Mouse (Mus musculus) cerebellum, adult 2 months (tissue): ENCODE data around the gene Dop1a. TPM values are rescaled to one million over a fixed set of nuclear protein-coding genes. Genes with fewer than 3 reads are reported as not detected.

ENCODE experiments used
- DNase-seq, 2 experiments: peaks; one replicate each; pipeline ENCODE4 v3.0.0; 2021
- H3K27ac ChIP-seq: fragments of 200-500 bp; 2 replicates; pipeline ENCODE4 v1.5.1; 2012; ENCODE audit warnings: low read length, control low read depth, inconsistent platforms; ENCODE audit not compliant: insufficient read depth
- H3K27me3 ChIP-seq: fragments of 200-500 bp; 2 replicates; pipeline ENCODE4 v1.6.1; 2012; ENCODE audit warnings: inconsistent platforms, mild to moderate bottlenecking, low read length, moderate library complexity; ENCODE audit not compliant: control insufficient read depth, insufficient read depth
- H3K4me1 ChIP-seq: fragments of 200-500 bp; 2 replicates; pipeline ENCODE4 v1.6.1; 2011; ENCODE audit warnings: low read length; ENCODE audit not compliant: control insufficient read depth, insufficient read depth
- H3K4me3 ChIP-seq: fragments of 200-500 bp; replicated peaks from 2 replicates; pipeline ENCODE3; 2011; ENCODE audit warnings: mild to moderate bottlenecking, low read depth, low read length, control low read depth; ENCODE audit not compliant: insufficient read depth
- CTCF ChIP-seq: fragments of 200-500 bp; IDR thresholded peaks from 2 replicates; pipeline ENCODE4 v1.5.1; 2011; ENCODE audit warnings: low read depth, mild to moderate bottlenecking, control low read depth, low read length, moderate library complexity, borderline replicate concordance; ENCODE audit not compliant: insufficient read depth
- POLR2A ChIP-seq: fragments of 200-500 bp; IDR thresholded peaks from 2 replicates; pipeline ENCODE4 v1.6.1; 2011; ENCODE audit warnings: low read length, control low read depth, borderline replicate concordance; ENCODE audit not compliant: insufficient read depth
- WGBS: fragments of 180-500 bp; shearing (Covaris S2); methylation state at CpG from one replicate; pipeline ENCODE4 v1.1.7; 2018; 5-methylcytosine and 5-hydroxymethylcytosine counted together
- polyA plus RNA-seq: library from polyadenylated mRNA; depleted of rRNA; stranded (reverse); fragments of >200 nt; gene quantifications from 2 replicates; pipeline ENCODE4 v1.2.3, GENCODE M21; 2012

Gene Dop1a
- polyA plus RNA-seq, 1 experiment, result 53.1 TPM

DNA sequence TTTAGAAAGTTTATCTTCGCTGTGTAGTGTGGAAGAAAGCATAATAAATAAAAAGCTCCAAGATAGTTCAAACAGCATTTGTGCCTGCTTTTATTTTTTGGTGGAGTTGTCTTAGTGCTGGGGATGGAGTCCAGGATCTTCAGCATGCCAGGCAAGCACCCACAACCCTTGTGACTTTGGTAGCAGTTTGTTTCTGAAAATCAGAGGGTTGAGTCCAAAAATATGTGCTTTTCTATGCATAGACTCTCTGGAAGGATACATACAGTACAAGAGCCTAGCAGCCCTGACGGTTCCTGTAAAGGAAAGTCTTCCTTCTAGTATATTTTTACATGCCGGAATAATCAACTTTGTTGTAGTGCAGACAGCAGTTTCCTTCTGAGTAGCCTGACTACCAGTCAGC lies 83.8 kb downstream of the Dop1a start:
- H3K4me1 ChIP-seq, result no peaks in the 10 kb centered on the region
- no peak overlapping the region for H3K4me3 ChIP-seq
- no peaks in the 10 kb centered on the region for H3K27me3 ChIP-seq
- 93% methylated on average over 3 of the region's 3 CpGs for WGBS
- no peak overlapping the region for H3K27ac ChIP-seq
- DNase-seq, result no peak
- TF ChIP-seq POLR2A (no peak), CTCF (no peak)

GRCm38 (mm10) chr9:86553886-86554285 lies 86.9 kb downstream of the Dop1a start:
- TF ChIP-seq POLR2A, result no peak
- no peak for TF ChIP-seq CTCF
- 41% methylated on average over 9 of the region's 9 CpGs for WGBS
- Histone ChIP-seq H3K27ac (no peak overlapping the region), H3K27me3 (no peaks in the 10 kb centered on the region), H3K4me1 (no peaks in the 10 kb centered on the region), H3K4me3 (no peak overlapping the region)
- peak; percentile 37 to 41 for DNase-seq

DNA sequence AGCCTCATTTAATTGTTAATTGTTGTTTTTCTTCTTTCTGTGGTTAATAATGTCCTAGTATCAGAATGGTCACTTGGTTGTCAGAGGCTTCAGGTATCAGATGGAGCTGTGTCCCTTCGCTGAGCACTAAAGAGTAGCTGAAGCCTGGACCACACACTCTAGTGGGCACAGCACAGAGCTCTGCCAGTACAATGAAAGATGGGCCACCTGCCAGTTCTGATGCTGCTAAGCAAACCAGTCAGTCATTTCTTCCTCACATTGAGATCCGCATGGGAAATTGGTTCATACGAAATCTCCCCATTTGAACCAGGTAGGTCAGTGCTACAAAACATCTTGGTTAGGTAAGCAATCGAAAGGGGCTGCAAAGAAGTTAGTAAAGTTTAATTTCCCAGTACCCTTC lies 87.7 kb downstream of the Dop1a start:
- no peak for DNase-seq
- Histone ChIP-seq H3K27ac (no peak overlapping the region), H3K4me1 (no peaks in the 10 kb centered on the region), H3K4me3 (no peak overlapping the region), H3K27me3 (no peaks in the 10 kb centered on the region)
- TF ChIP-seq CTCF, result no peak
- no peak for TF ChIP-seq POLR2A
- 57% methylated on average over 4 of the region's 4 CpGs for WGBS

DNA sequence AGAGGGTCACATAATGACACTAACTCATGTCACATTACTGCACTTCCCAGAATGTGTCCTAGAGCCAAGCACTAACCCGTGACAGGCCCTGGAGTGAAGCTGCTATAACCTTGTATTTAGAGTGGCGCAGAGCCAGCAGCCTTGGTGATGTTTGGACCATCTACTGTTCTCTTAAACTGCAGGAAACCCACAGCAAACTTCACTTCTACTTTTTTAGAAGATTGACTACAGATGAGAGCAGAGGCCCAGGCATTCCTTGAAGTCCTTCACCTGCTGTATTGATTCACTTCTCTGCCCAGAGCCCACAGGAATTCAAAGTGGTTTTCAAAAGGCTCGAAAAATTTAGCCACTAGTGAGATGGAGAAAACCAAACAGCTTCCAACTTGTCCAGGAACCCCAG lies 93.6 kb downstream of the Dop1a start:
- 80% methylated on average over 3 of the region's 3 CpGs for WGBS
- H3K4me3 ChIP-seq, result no peak overlapping the region
- no peak overlapping the region for H3K27ac ChIP-seq
- no peaks in the 10 kb centered on the region for H3K4me1 ChIP-seq
- no peaks in the 10 kb centered on the region for H3K27me3 ChIP-seq
- TF ChIP-seq POLR2A (no peak), CTCF (no peak)
- no peak for DNase-seq

- Histone ChIP-seq H3K4me1 (no peaks in the 10 kb centered on the region), H3K27ac (no peak overlapping the region), H3K4me3 (no peak overlapping the region), H3K27me3 (no peaks in the 10 kb centered on the region)
- TF ChIP-seq CTCF (no peak), POLR2A (no peak)
- DNase-seq, result no peak
- WGBS, result 74% methylated on average over 3 of the region's 3 CpGs
These were observed 102.5 kb downstream of the Dop1a start for GRCm38 (mm10) chr9:86569314-86569910.

GRCm38 (mm10) chr9:86570261-86570890 lies 103.4 kb downstream of the Dop1a start:
- TF ChIP-seq CTCF (no peak), POLR2A (no peak)
- no peak for DNase-seq
- Histone ChIP-seq H3K4me3 (no peak overlapping the region), H3K27ac (no peak overlapping the region), H3K4me1 (no peaks in the 10 kb centered on the region), H3K27me3 (no peaks in the 10 kb centered on the region)
- 72% methylated on average over 10 of the region's 10 CpGs for WGBS

DNA sequence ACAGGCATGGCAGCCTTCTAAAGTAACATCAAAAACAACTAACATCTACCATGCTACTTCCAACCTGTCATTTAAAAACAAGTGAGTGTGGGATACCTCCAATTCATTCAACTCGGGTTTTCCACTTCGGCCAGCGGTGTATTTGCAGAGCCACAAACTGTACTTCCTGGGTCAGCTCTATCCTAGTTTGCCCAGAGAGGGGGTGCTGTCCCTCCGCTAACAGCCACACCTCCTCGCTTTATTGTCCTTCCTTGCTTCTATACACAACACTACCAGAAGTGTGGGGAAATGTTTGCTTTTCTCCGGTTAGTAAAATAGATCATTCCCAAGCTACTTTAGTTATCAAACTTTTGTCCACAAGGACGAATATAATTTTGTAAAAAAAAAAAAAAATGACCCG lies 104.0 kb downstream of the Dop1a start:
- WGBS, result 18% methylated on average over 8 of the region's 8 CpGs
- H3K27ac ChIP-seq, result no peak overlapping the region
- DNase-seq, result no peak
- no peaks in the 10 kb centered on the region for H3K27me3 ChIP-seq
- TF ChIP-seq POLR2A, result no peak
- no peak for TF ChIP-seq CTCF
- no peaks in the 10 kb centered on the region for H3K4me1 ChIP-seq
- peak overlapping the region; percentile 17 for H3K4me3 ChIP-seq

DNA sequence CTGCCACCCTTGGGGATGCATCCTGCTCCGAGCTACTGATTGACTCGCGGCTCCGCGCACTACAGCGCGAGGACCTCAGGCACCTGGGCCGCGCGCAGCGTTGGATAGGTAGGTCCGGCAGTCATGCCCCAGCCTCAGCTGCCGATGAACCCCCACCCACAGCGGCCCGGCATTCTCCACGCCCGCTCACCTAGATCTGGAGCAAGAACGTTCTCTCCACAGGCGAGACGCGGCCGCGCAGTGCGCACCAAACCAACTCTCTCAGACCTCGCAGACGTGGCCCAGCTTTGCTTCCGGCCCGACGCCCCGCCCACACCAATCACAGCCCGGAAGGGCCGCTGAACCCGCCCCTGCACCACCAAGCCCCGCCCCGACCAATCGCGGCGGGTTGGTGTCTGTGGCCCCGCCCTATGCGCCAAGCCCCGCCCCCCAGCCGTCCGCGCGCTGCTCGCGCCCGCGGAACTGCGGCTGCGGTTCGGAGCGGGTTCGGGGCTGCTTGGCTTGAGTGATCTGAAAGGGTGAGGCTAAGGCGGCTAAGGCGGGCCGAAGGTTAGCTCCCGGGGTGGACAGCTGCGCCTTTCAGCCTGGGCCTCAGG lies 104.7 kb downstream of the Dop1a start, which contains the start of the genes Pgm3 and Rwdd2a:
Gene Pgm3, minus strand, starts transcription at position 303 of the 596 bp plus-strand sequence.
Gene Rwdd2a, plus strand, starts transcription at position 452 of the 596 bp plus-strand sequence.
- 1% methylated on average over 59 of the region's 59 CpGs for WGBS
- no peaks in the 10 kb centered on the region for H3K27me3 ChIP-seq
- DNase-seq, result peak; percentile 96
- H3K27ac ChIP-seq, result peak within 1 kb of the TSS; percentile 51
- peak within 1 kb of the TSS; percentile 71 for H3K4me3 ChIP-seq
- no peaks in the 10 kb centered on the region for H3K4me1 ChIP-seq
- TF ChIP-seq CTCF (no peak), POLR2A (peak; percentile 90)
